Mouse (Mus musculus): ENCODE measurements around the gene Zfp239.

Zfp239 gene

GRCm38 (mm10) chr6:117906590-117907271 is 44.8 kb downstream of the Zfp239 start:
- DNase-seq (ENCODE audit: low spot score in 2 of 2) = peak; percentile 98

GRCm38 (mm10) chr6:117907301-117907978 is 45.5 kb downstream of the Zfp239 start:
- peak; percentile 91 for DNase-seq (ENCODE audit: low spot score in 2 of 2)

GRCm38 (mm10) chr6:117907979-117908355 is 46.1 kb downstream of the Zfp239 start:
- no peak for DNase-seq (ENCODE audit: low spot score in 2 of 2)

- DNase-seq (ENCODE audit: low spot score in 2 of 2) = no peak
These were observed 46.6 kb downstream of the Zfp239 start for GRCm38 (mm10) chr6:117908424-117908900.

GRCm38 (mm10) chr6:117910120-117910661 is 48.3 kb downstream of the Zfp239 start:
- DNase-seq (ENCODE audit: low spot score in 2 of 2) = no peak

- no peak for DNase-seq (ENCODE audit: low spot score in 2 of 2)
These were observed 52.6 kb downstream of the Zfp239 start for GRCm38 (mm10) chr6:117914541-117914940.

GRCm38 (mm10) chr6:117916205-117916736 is 54.4 kb downstream of the Zfp239 start:
- DNase-seq (ENCODE audit: low spot score in 2 of 2) = no peak

GRCm38 (mm10) chr6:117916737-117917426 is 55.0 kb downstream of the Zfp239 start:
- DNase-seq (ENCODE audit: low spot score in 2 of 2) = peak; percentile 93 to 95

GRCm38 (mm10) chr6:117917576-117917975 is 55.7 kb downstream of the Zfp239 start:
- DNase-seq (ENCODE audit: low spot score in 2 of 2) = peak; percentile 60 to 64

- no peak for DNase-seq (ENCODE audit: low spot score in 2 of 2)
These were observed 56.1 kb downstream of the Zfp239 start for GRCm38 (mm10) chr6:117918043-117918442.

GRCm38 (mm10) chr6:117920659-117921640 is 59.0 kb downstream of the Zfp239 start:
- peak; percentile 52 to 69 for DNase-seq (ENCODE audit: low spot score in 2 of 2)

- DNase-seq (ENCODE audit: low spot score in 2 of 2) = no peak
These were observed 60.1 kb downstream of the Zfp239 start for GRCm38 (mm10) chr6:117922041-117922440.

Data from spleen, postnatal 36 days (tissue).